Mouse (Mus musculus): ENCODE results near the gene Zfp239. TPM values are rescaled to one million over a fixed set of nuclear protein-coding genes. Genes with fewer than 3 reads are reported as not detected.
A peak's percentile ranks its signal among the peaks of the same experiment; 100 is the strongest.

Zfp239 gene
- total and polyA plus RNA-seq, 3 experiments: 18.6 to 20.4 TPM; not detected in 1

DNA sequence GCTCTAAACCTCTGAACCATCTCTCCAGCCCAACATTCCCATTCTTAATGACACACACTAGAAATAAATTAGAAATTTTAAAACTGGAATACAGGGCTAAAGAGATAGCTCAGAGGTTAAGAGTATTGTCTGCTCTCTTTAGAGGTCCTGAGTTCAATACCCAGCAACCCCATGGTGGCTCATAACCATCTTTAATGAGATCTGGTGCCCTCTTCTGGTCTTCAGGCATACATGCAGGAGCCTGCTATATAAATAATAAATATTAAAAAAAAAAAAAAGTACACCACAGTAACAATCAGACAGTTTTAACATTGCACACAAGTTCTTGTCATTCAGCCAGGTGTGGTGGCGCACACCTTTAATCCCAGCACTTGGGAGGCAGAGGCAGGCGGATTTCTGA, 14.1 kb upstream of the Zfp239 start:
- Histone ChIP-seq H3K4me3 (ENCODE audit: control insufficient read depth in 1 of 2, insufficient read depth in 1 of 2, low read depth in 2 of 2, low read length in 2 of 2) (no peak overlapping the region), H3K79me2 (ENCODE audit: control insufficient read depth, insufficient read depth, low read length, poor library complexity) (no peaks in the 10 kb centered on the region), H3K4me1 (ENCODE audit: control insufficient read depth in 1 of 2, insufficient read depth in 2 of 2, low read length in 2 of 2) (peaks cover 14 to 22% of the 10 kb centered on the region in 2 experiments), H3K9ac (ENCODE audit: control insufficient read depth, low read depth, low read length, poor library complexity, severe bottlenecking) (no peak overlapping the region), H3K36me3 (ENCODE audit: control insufficient read depth in 1 of 2, insufficient read depth in 2 of 2, low read length in 2 of 2) (peaks cover 8 to 31% of the 10 kb centered on the region in 2 experiments; a peak in 3 of 4 replicates), H3K27ac (ENCODE audit: control insufficient read depth, low read depth, low read length) (no peak overlapping the region), H3K9me3 (replicated peaks; ENCODE audit: insufficient read depth, low read length) (no peaks in the 10 kb centered on the region), H3K27me3 (ENCODE audit: control insufficient read depth in 1 of 2, insufficient read depth in 2 of 2, low read length in 2 of 2) (no peaks in the 10 kb centered on the region)
- TF ChIP-seq MEF2A (IDR thresholded peaks at IDR 0.05; ENCODE audit: extremely low read depth, insufficient replicate concordance, low read depth, low read length, poor library complexity, severe bottlenecking) (no peak), ZNF384 (IDR thresholded peaks at IDR 0.05; ENCODE audit: low read depth, low read length) (peak; percentile 83), CTCF (IDR thresholded peaks at IDR 0.05 in 2 of 3, conservative IDR thresholded peaks at IDR 0.05 in 1 of 3; ENCODE audit: control insufficient read depth in 1 of 3, insufficient read depth in 1 of 3, low read depth in 2 of 3, low read length in 3 of 3, poor library complexity in 1 of 3, severe bottlenecking in 1 of 3) (peak in 2 of 3 experiments; percentile 15 to 40; a peak in 2 of 6 replicates)
- peak; percentile 58 for DNase-seq (ENCODE audit: low read depth, low spot score)

DNA sequence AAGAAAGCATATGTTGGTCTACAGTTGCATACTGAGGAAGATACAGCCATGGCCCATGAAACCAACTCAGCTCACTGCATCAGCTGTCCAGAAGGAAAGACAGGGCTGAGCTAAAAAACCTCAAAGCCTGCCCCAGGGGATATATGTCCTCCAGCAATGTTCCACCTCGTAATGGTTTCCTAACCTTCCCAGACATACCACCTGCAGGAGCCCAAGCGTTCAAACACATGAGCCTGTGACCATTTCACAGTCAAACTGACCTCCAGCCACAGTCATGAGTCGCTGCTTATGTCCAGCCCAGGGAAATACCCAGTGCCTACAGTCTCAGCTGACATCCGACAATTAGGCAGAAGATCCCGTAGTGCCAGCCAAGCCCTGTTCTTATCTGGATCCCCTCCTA, 13.3 kb upstream of the Zfp239 start:
- H3K4me1 ChIP-seq (ENCODE audit: control insufficient read depth in 1 of 2, insufficient read depth in 2 of 2, low read length in 2 of 2): peaks cover 13 to 17% of the 10 kb centered on the region in 2 experiments
- no peak for DNase-seq (ENCODE audit: low read depth, low spot score)
- H3K36me3 ChIP-seq (ENCODE audit: control insufficient read depth in 1 of 2, insufficient read depth in 2 of 2, low read length in 2 of 2): peaks cover 5 to 23% of the 10 kb centered on the region in 2 experiments; a peak in 3 of 4 replicates
- no peaks in the 10 kb centered on the region for H3K79me2 ChIP-seq (ENCODE audit: control insufficient read depth, insufficient read depth, low read length, poor library complexity)
- no peaks in the 10 kb centered on the region for H3K9me3 ChIP-seq (replicated peaks; ENCODE audit: insufficient read depth, low read length)
- no peak overlapping the region for H3K9ac ChIP-seq (ENCODE audit: control insufficient read depth, low read depth, low read length, poor library complexity, severe bottlenecking)
- H3K27ac ChIP-seq (ENCODE audit: control insufficient read depth, low read depth, low read length): no peak overlapping the region
- TF ChIP-seq JUND (IDR thresholded peaks at IDR 0.05; ENCODE audit: low read depth, low read length) (no peak), ELF1 (IDR thresholded peaks at IDR 0.05; ENCODE audit: low read depth, low read length) (no peak), CTCF (IDR thresholded peaks at IDR 0.05 in 2 of 3, conservative IDR thresholded peaks at IDR 0.05 in 1 of 3; ENCODE audit: control insufficient read depth in 1 of 3, insufficient read depth in 1 of 3, low read depth in 2 of 3, low read length in 3 of 3, poor library complexity in 1 of 3, severe bottlenecking in 1 of 3) (no peak), MAFK (IDR thresholded peaks at IDR 0.05; ENCODE audit: borderline replicate concordance, low read depth, low read length) (no peak), MAZ (IDR thresholded peaks at IDR 0.05; ENCODE audit: low read depth, low read length) (no peak), ZMIZ1 (IDR thresholded peaks at IDR 0.05; ENCODE audit: low read depth, low read length) (no peak), ETS1 (IDR thresholded peaks at IDR 0.05; ENCODE audit: low read depth, low read length) (no peak), NRF1 (IDR thresholded peaks at IDR 0.05; ENCODE audit: insufficient read depth, low read depth, low read length, poor library complexity, severe bottlenecking) (no peak), CHD1 (IDR thresholded peaks at IDR 0.05; ENCODE audit: low read depth, low read length) (no peak), RAD21 (IDR thresholded peaks at IDR 0.05; ENCODE audit: low read depth, low read length) (no peak), MEF2A (IDR thresholded peaks at IDR 0.05; ENCODE audit: extremely low read depth, insufficient replicate concordance, low read depth, low read length, poor library complexity, severe bottlenecking) (no peak), MXI1 (IDR thresholded peaks at IDR 0.05; ENCODE audit: low read depth, low read length) (no peak), USF2 (IDR thresholded peaks at IDR 0.05; ENCODE audit: borderline replicate concordance in 1 of 2, insufficient read depth in 1 of 2, low read depth in 1 of 2, low read length in 2 of 2) (no peak), POLR2AphosphoS2 (IDR thresholded peaks at IDR 0.05; ENCODE audit: low read length) (no peak), KAT2A (conservative IDR thresholded peaks at IDR 0.05; ENCODE audit: low read depth, low read length) (no peak)
- no peak overlapping the region for H3K4me3 ChIP-seq (ENCODE audit: control insufficient read depth in 1 of 2, insufficient read depth in 1 of 2, low read depth in 2 of 2, low read length in 2 of 2)
- H3K27me3 ChIP-seq (ENCODE audit: control insufficient read depth in 1 of 2, insufficient read depth in 2 of 2, low read length in 2 of 2): no peaks in the 10 kb centered on the region
